Mouse (Mus musculus) spleen, adult 12 weeks (tissue): ENCODE results near the gene Man2a2.
A peak's percentile ranks its signal among the peaks of the same experiment; 100 is the strongest.
"Not testable (repeated sequence)": the region's sequence is repeated elsewhere in the genome, so short reads cannot be mapped to it uniquely, and the experiment has no call there.

Experiments used
- DNase-seq: peaks from one replicate; pipeline ENCODE4 v3.0.0; 2022; ENCODE audit warnings: low spot score

The Man2a2 gene

DNA sequence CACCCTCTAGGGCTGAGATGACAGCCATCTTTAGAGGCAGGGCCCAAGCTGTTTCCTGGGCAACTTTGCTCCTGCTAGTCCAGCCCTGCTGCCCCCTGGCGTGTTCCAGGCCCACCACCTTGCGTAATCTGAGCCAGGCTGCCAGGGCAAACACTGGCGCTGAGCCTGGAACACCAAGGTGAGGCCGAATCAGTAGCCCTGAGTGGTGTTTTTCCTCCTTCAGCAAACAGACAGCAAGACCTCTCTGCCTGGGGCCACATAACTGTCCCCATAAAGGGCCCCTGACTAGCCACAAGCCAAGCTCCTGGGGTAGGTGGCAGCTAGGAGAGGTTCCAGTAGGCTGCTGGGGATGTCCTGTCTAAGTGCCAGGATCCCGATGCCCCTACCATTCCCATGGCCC lies 28.9 kb upstream of the Man2a2 start:
- DNase-seq = no peak

GRCm38 (mm10) chr7:80398654-80399444 lies 27.7 kb upstream of the Man2a2 start:
- no peak for DNase-seq

GRCm38 (mm10) chr7:80397986-80398385 lies 26.8 kb upstream of the Man2a2 start:
- DNase-seq = no peak

DNA sequence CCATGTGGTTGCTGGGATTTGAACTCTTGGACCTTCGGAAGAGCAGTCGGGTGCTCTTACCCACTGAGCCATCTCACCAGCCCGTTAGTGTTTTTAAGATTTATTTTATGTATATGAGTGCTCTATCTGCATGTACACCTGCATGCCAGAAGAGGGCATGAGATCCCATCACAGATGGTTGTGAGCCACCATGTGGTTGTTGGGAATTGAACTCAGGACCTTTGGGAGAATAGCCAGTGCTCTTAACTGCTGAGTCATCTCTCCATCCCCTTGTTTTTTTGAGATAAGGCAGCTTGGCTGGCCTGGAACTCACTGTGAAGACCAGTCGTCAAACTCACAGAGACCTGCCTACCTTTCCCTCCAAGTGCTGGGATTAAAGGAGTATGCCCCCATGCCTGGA lies 25.3 kb upstream of the Man2a2 start:
- DNase-seq = not testable (repeated sequence)

GRCm38 (mm10) chr7:80394600-80394999 lies 23.4 kb upstream of the Man2a2 start:
- DNase-seq = no peak

- no peak for DNase-seq
Measured at GRCm38 (mm10) chr7:80392119-80392518, 20.9 kb upstream of the Man2a2 start.

- no peak for DNase-seq
Measured at GRCm38 (mm10) chr7:80387633-80388543, 16.7 kb upstream of the Man2a2 start, which contains the start of gene Fes. TSS of gene Fes (minus strand) at chr7:80387946.

GRCm38 (mm10) chr7:80387033-80387632 lies 16.0 kb upstream of the Man2a2 start:
- DNase-seq = no peak

DNA sequence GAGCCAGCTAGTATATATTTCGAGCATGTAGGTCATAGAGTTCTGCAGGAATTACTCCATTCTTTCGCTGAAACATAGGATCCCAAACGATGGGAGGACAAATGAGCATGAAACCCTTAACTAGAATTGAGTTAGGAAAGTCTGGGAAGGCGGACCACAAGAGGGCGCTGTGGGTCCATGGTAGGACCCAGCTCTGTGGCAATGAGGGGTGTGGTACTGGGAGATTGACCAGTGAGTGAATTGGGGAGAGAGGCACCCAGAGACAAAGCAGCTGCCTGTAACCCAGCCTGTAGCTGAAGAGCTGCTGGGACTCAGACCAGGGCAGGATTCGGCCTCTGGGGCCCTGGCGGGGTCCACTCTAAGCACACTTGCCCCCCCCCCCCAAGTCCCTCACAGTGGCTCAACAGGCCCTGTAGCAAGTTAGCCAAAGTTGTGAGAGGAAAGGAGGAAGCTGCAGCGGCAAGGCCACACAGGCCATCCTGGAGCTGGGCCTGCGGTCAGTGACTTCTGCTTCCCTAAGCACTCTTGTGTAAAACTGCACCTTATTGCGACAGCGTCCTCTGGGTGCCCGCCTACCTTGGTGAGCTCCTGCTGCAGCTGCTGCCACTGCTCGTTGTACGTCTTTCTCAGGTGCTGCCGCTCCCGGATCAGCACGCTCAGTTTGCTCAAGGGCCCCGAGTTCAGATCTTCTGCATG lies 15.2 kb upstream of the Man2a2 start:
- peak; percentile 75 for DNase-seq

- no peak for DNase-seq
Measured at GRCm38 (mm10) chr7:80382919-80383318, 11.7 kb upstream of the Man2a2 start.

- DNase-seq = no peak
Measured at GRCm38 (mm10) chr7:80379531-80379930, 8.4 kb upstream of the Man2a2 start.

GRCm38 (mm10) chr7:80377471-80377870 lies 6.3 kb upstream of the Man2a2 start:
- peak; percentile 53 for DNase-seq

DNA sequence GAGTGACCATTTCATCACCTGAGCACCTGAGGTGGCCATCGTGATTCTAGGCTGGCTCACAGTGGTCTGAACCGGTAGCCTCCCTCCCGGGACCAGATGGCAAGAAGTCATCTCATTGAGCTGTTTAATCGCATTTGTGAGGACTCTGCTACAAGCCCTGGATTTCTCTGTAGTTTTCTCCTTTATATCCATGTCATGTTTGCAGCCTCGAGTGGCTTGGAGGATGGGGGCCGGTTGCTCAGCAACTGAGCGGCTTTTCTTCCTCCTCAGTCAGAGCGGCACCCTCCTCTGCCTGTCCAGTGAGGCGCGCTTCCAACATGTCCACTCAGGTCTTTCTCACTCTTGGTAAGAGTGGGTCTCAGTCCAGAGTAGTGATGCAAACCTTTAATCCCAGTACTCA lies 5.0 kb upstream of the Man2a2 start:
- no peak for DNase-seq

DNA sequence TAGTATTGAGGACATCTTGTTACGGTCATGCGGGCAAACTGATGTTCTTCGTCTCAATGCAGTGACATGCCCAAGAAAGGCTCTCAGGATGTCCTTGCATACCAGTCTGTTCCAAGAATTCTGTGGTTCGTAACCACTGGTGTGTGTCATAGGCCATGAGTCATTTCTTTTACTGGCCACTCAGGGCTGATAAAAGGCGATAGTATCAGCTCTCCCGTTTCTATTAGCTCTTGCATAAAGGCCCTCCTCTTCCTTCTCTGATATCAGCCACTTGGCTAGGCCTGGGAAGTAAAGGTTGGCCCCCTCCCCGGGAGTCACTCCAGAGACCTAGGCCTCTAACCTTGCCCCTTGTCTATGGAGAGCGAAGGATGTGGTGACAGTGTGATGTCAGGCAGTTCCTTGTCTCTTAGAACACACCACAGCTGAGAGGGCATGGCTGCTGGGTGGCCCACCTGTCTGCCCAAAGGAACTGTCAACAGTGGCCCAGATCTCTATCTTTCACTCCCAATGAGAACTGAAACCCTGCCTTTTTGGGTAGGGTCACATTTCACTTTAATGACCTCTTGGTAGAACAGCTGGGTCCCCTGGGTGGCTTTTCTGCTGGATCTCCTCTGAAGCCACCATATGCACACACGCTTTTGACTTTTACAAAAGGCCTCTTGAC lies 4.3 kb upstream of the Man2a2 start:
- no peak for DNase-seq

DNA sequence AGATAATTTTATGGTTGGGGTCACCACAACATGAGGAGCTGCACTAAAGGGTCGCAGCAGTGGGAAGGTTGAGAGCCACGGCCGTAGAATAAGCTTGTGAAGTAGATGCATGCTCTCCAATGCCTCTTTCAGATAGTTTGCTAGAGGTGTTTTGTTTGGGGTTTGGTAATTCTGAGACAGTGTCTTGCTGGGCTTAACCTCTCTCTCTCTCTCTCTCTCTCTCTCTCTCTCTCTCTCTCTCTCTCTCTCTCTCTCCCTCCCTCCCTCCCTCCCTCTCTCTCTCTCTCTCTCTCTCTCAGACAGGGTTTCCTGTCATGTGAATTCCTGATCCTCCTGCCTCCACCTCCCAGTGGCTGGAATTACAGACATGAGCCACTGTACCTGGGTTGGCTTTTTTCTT lies 3.6 kb upstream of the Man2a2 start:
- DNase-seq = no peak

- no peak for DNase-seq
Measured at GRCm38 (mm10) chr7:80374280-80374679, 3.1 kb upstream of the Man2a2 start.

DNA sequence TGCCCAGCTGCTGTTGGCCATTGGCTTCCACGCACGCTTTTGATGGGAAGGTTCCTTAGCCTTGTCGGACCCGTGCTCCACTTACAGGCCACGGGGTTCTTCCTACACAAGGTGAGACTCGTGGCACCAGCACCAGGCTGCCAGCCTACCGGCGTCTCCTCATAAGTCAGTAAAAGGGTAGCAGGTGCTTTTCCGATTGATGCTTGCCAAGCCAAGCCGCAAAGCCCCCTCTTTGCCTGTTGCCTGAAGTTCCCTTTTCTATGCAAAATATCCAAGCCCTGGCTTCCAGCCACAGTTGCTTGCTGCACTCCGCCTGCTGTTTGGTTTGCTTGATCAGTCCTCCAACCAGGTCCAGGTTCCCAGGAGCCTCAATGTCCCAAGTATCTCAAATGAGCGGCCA lies 2.7 kb upstream of the Man2a2 start:
- DNase-seq = peak; percentile 27

DNA sequence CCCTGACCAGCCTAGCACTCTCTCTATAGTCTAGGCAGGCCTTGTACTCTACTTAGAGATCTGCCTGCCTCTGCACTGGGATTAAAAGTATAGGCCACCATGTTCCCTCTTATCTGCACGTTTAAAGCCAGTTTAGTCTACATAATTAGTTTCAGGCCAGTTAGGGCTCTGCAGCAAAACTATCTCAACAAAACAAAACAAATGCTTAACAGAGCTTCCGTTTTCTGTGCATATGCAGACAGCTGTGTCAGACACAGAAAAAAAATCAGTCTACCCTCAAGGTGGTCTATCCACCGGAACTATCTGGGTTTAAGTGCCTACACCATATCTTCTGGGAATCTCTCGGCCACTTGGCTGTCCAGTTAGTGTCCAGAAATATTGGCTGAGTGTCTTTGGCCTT lies 2.2 kb upstream of the Man2a2 start:
- DNase-seq = no peak

DNA sequence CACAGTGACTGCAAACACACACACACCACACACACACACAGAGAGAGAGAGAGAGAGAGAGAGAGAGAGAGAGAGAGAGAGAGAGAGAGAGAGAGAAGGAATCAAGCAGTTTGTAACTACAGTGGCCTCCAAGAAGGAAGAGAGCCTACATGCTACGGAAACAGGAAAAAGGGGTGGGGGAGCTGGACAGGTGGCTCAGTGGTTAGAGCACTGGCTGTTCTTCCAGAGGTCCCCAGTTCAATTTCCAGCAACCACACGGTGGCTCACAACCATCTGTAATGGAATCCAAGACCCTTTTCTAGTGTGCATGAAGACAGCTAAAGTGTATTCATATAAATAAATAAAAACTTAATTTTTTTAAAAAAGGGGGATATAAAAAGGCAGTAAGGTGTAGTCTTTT lies 1.5 kb upstream of the Man2a2 start:
- DNase-seq = no peak

- DNase-seq = no peak
Measured at GRCm38 (mm10) chr7:80372166-80372565, 991 bp upstream of the Man2a2 start.

DNA sequence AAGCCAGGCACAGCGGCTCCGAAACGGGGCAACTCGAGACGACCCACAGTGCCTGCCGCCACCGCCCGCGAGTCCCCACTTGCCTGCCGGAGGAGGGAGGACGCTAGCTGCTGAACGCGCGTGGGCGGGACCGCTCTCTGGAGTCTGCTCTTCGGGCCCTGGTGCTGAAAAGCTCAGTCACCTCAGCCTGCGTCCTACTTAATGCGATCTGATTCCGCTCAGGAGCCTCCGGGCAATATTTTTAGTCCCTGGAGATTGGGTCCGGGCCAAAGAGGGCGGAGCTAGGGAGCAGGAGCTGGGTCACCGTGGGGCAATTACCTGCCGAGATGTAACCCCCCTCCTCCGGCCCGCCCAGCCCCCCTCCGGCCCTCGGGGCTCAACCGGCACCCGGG lies 530 bp downstream of the Man2a2 start:
- peak; percentile 51 for DNase-seq
